9 mouse cellular contexts compared by ENCODE assay signal in genomic region chr17:57335194-57335593, GRCm38 (mm10). TPM values are rescaled to one million over a fixed set of nuclear protein-coding genes. Genes with fewer than 3 reads are reported as not detected.
A peak's percentile ranks its signal among the peaks of the same experiment; 100 is the strongest.
DNase-seq lines count a peak whose midpoint lies in the region; ATAC-seq lines count a peak whose summit lies in the region.
"Not testable (repeated sequence)": the region's sequence is repeated elsewhere in the genome, so short reads cannot be mapped to it uniquely, and the experiment has no call there.
"Had no signal": no experiment of that assay in that cellular context is flagged by ENCODE, and none has a peak within 500 bp of the region (broad histone marks: within the 10 kb centered on the region; RNA-seq: fewer than 3 reads in every experiment).

No protein-coding gene starts in this region.

- H3K27ac ChIP-seq in forebrain, embryonic 13.5 days; hindbrain, embryonic 11.5 days (ENCODE audit: low read depth, low read length); kidney, embryonic 15.5 days; liver, embryonic 16.5 days (ENCODE audit: low read length); midbrain, embryonic 13.5 days; neural tube, embryonic 14.5 days (ENCODE audit: low read depth, low read length): not testable (repeated sequence)

- H3K27me3 ChIP-seq in forebrain, embryonic 13.5 days; hindbrain, embryonic 11.5 days (ENCODE audit: control insufficient read depth, insufficient read depth, low read length); kidney, embryonic 15.5 days; liver, embryonic 16.5 days (ENCODE audit: control insufficient read depth, insufficient read depth, low read depth, low read length); midbrain, embryonic 13.5 days; neural tube, embryonic 14.5 days (ENCODE audit: control insufficient read depth, insufficient read depth, low read length): not testable (repeated sequence)

- WGBS in forebrain, embryonic 13.5 days, result 73% methylated on average over 9 of the region's 9 CpGs
- WGBS in hindbrain, embryonic 11.5 days, result 78% methylated on average over 9 of the region's 9 CpGs
- 72% methylated on average over 9 of the region's 9 CpGs for WGBS in kidney, embryonic 15.5 days
- 46% methylated on average over 9 of the region's 9 CpGs for WGBS in liver, embryonic 16.5 days (ENCODE audit: insufficient replicate concordance)
- 71% methylated on average over 9 of the region's 9 CpGs for WGBS in midbrain, embryonic 13.5 days
- WGBS in neural tube, embryonic 14.5 days, result 72% methylated on average over 9 of the region's 9 CpGs

- not testable (repeated sequence) for H3K9me3 ChIP-seq in forebrain, embryonic 13.5 days (replicated peaks); hindbrain, embryonic 11.5 days (ENCODE audit: control insufficient read depth, low read length); kidney, embryonic 15.5 days (replicated peaks); liver, embryonic 16.5 days (replicated peaks; ENCODE audit: control insufficient read depth, low read length); midbrain, embryonic 13.5 days; neural tube, embryonic 14.5 days (ENCODE audit: control insufficient read depth, low read length)

- ATAC-seq in forebrain, embryonic 13.5 days, result peak; percentile 8; the same call in 1 of the 2 replicates
- ATAC-seq in hindbrain, embryonic 11.5 days (ENCODE audit: low FRiP score), result peak; percentile 26
- not testable (repeated sequence) for ATAC-seq in kidney, embryonic 15.5 days (replicated peaks; ENCODE audit: low FRiP score); liver, embryonic 16.5 days (ENCODE audit: low read depth)
- ATAC-seq in midbrain, embryonic 13.5 days, result peak; percentile 28
- ATAC-seq in neural tube, embryonic 14.5 days (ENCODE audit: low read depth), result peak; percentile 36

- H3K4me2 ChIP-seq in forebrain, embryonic 13.5 days; hindbrain, embryonic 11.5 days (replicated peaks; ENCODE audit: low read depth, low read length); midbrain, embryonic 13.5 days (replicated peaks); neural tube, embryonic 14.5 days (ENCODE audit: low read depth, low read length): not testable (repeated sequence)
- H3K4me2 ChIP-seq in kidney, embryonic 15.5 days, result 0 out of 2 replicates have a peak overlapping the region, but pooled peaks have one; percentile 39
- 0 out of 2 replicates have a peak overlapping the region, but pooled peaks have one; percentile 33 for H3K4me2 ChIP-seq in liver, embryonic 16.5 days (ENCODE audit: low read depth, low read length)

- peak; percentile 49 to 57 for DNase-seq in B cell, adult 2 months
- DNase-seq in cerebellum, adult 8-10 months, result peak; percentile 4
- DNase-seq in hindbrain, embryonic 11.5 days (ENCODE audit: low spot score), result not testable (repeated sequence)

- H3K36me3 ChIP-seq in forebrain, embryonic 13.5 days (ENCODE audit: poor library complexity, severe bottlenecking); hindbrain, embryonic 11.5 days (ENCODE audit: control insufficient read depth, insufficient read depth, low read length); kidney, embryonic 15.5 days; liver, embryonic 16.5 days (ENCODE audit: control insufficient read depth, insufficient read depth); midbrain, embryonic 13.5 days; neural tube, embryonic 14.5 days (ENCODE audit: control insufficient read depth, insufficient read depth, low read length): not testable (repeated sequence)

- not testable (repeated sequence) for H3K4me1 ChIP-seq in forebrain, embryonic 13.5 days; hindbrain, embryonic 11.5 days (replicated peaks; ENCODE audit: control insufficient read depth, insufficient read depth, low read length); kidney, embryonic 15.5 days; liver, embryonic 16.5 days (ENCODE audit: control insufficient read depth, low read depth, low read length); midbrain, embryonic 13.5 days (replicated peaks); neural tube, embryonic 14.5 days (ENCODE audit: control insufficient read depth, insufficient read depth, low read length)

- H3K4me3 ChIP-seq in forebrain, embryonic 13.5 days; hindbrain, embryonic 11.5 days (ENCODE audit: low read depth, low read length); kidney, embryonic 15.5 days (replicated peaks); liver, embryonic 16.5 days (ENCODE audit: low read depth, low read length); midbrain, embryonic 13.5 days (replicated peaks); neural tube, embryonic 14.5 days (ENCODE audit: low read depth, low read length): not testable (repeated sequence)

- not testable (repeated sequence) for H3K9ac ChIP-seq in forebrain, embryonic 13.5 days; hindbrain, embryonic 11.5 days (ENCODE audit: low read depth, low read length); kidney, embryonic 15.5 days; liver, embryonic 16.5 days (ENCODE audit: low read depth, low read length); midbrain, embryonic 13.5 days (replicated peaks); neural tube, embryonic 14.5 days (replicated peaks; ENCODE audit: low read depth, low read length)

RNA-seq across cellular contexts. Expression of gene Adgre1, which starts 23.3 kb away (rescaled TPM):
- polyA plus RNA-seq in forebrain, embryonic 13.5 days (2015; fragmentation: Nextera tagmentation; extraction: Ambion mirVana), result 1.6 and 1.8 TPM in 2 replicates
- polyA plus RNA-seq in hindbrain, embryonic 11.5 days (2014; fragmentation: Nextera tagmentation; extraction: Ambion mirVana), result 3.3 and 4.8 TPM in 2 replicates
- polyA plus RNA-seq in kidney, embryonic 15.5 days (2015; fragmentation: Nextera tagmentation; extraction: Ambion mirVana), result 4.3 and 4.6 TPM in 2 replicates
- 28.7 and 29.4 TPM in 2 replicates for polyA plus RNA-seq in liver, embryonic 16.5 days (2015; fragmentation: Nextera tagmentation; extraction: Ambion mirVana)
- 3.6 and 3.7 TPM in 2 replicates for polyA plus RNA-seq in midbrain, embryonic 13.5 days (2015; fragmentation: Nextera tagmentation; extraction: Ambion mirVana)
- polyA plus RNA-seq in neural tube, embryonic 14.5 days (2014; fragmentation: Nextera tagmentation; extraction: Ambion mirVana), result 2.3 and 6.1 TPM in 2 replicates
- polyA plus RNA-seq: C2C12 had no signal

RNA-seq across cellular contexts. Expression of gene Vav1, which starts 56.3 kb away (rescaled TPM):
- polyA plus RNA-seq in forebrain, embryonic 13.5 days (2015; fragmentation: Nextera tagmentation; extraction: Ambion mirVana), result 0.61 and 0.82 TPM in 2 replicates
- polyA plus RNA-seq in hindbrain, embryonic 11.5 days (2014; fragmentation: Nextera tagmentation; extraction: Ambion mirVana), result 2.5 and 2.6 TPM in 2 replicates
- 1.7 and 1.8 TPM in 2 replicates for polyA plus RNA-seq in kidney, embryonic 15.5 days (2015; fragmentation: Nextera tagmentation; extraction: Ambion mirVana)
- polyA plus RNA-seq in liver, embryonic 16.5 days (2015; fragmentation: Nextera tagmentation; extraction: Ambion mirVana), result 13.7 and 14.4 TPM in 2 replicates
- 1.2 and 1.3 TPM in 2 replicates for polyA plus RNA-seq in midbrain, embryonic 13.5 days (2015; fragmentation: Nextera tagmentation; extraction: Ambion mirVana)
- polyA plus RNA-seq in neural tube, embryonic 14.5 days (2014; fragmentation: Nextera tagmentation; extraction: Ambion mirVana), result 1.1 and 1.7 TPM in 2 replicates
- polyA plus RNA-seq: C2C12 had no signal
